Mouse (Mus musculus) neutrophil, adult 5-6 weeks (primary cell): ENCODE results near the gene Mcm5. TPM values are rescaled to one million over a fixed set of nuclear protein-coding genes. Genes with fewer than 3 reads are reported as not detected.

Experiments used
- ATAC-seq: fragments of 151-379, 151-347 bp; 2 replicates; pipeline ENCODE4 v1.8.0; 2017; ENCODE audit warnings: mild to moderate bottlenecking, moderate TSS enrichment; ENCODE audit not compliant: insufficient number of reproducible peaks, poor library complexity, low FRiP score, severe bottlenecking; ENCODE audit errors: extremely low read depth
- total RNA-seq: library from RNA; stranded (forward); fragments of 200-1000 nt; gene quantifications from 2 replicates; pipeline ENCODE4 v1.2.3, GENCODE M21; 2017

Gene Mcm5
- 22.2 and 26.5 TPM in 2 replicates for total RNA-seq

DNA sequence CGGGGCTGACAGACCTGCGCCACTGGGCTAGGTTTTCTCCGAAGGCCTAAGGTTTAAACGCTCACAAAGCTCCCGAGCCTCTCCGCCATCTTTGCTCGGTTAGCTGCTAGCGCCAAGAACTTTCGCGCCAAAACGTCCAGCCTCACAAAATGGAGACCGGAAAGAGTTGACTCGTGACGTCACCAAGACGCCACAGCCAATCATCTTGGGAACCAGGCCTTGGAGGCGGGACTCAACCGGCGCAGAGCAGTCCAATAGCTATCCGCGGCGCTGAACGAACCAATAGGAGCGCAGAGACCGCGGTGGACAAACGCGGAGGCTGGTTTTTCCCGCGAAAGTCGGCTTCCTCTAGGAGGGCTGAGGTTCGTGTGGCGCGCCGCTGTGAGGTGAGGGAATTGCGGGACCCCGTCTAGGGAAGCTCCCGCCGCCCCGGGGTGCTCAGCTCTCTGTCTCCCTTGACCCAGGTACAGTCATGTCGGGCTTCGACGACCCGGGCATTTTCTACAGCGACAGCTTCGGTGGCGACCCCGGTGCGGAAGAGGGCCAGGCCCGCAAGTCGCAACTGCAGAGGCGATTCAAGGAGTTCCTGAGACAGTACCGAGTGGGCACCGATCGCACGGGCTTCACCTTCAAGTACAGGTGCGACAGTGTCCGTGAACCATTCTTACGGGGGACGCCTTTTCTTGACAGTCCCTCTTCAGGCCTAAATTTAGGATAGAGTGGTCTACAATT lies at the start of gene Mcm5:
Mcm5 (plus strand) TSS at position 334 of the 732 bp plus-strand sequence.
- peak; percentile 95 for ATAC-seq

DNA sequence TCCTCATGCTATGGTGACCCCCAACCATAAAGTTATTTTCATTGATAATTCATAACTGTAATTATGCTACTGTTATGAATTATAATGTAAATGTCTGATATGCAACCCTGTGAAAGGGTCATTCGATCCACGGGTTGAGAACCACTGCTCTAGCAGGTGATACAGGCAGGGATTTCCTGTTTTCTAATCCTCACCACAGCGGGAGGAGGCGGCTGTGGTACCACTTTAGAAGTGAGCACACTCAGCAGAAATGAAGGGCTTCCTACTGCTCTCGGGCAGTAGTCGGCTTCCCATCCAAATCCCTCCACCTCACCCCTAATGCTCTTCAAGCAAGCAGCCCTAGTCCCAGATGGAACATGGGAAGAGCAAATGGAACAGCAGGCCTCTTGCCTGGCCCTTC lies 49.3 kb upstream of the Mcm5 start:
- no peak for ATAC-seq

DNA sequence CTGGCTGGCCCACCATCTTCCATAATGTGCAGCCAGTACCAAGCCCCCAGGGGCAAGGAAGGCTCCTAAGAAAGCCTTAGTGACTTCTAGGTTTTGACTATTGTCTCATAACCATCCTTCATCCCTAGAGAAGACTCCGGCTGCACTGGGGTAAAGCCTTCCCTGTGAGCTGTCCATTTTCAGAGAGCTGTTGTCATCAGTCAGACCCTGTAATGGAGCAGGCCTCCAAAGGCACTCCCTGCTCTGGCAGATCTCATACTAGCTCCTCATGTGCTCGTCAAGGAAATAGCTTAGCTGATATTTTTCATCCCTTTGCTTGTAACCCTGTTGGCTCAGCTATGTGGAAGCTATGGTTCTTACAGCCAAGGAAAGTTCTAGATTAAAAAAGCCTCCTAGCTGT lies 48.6 kb upstream of the Mcm5 start:
- no peak for ATAC-seq

DNA sequence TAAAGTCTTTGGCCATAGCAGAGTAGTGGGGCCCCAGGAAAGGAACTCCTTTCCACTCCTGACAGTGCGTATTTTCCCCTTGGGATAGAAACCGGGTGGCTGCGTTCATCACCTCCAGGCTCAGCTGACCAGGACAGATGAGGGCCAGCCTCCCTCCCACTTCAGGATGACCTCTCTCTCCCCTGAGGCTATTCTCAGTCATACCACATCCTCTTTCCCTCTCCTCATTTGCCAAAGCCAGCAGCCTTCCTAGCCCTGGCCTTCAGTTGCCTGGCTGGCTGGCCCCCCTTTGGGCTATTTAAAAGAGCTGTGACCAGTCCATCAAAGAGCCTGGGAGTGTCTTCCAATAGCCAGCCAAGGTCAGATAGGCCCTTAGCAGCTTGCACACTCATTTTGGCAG lies 46.1 kb upstream of the Mcm5 start:
- ATAC-seq = no peak

DNA sequence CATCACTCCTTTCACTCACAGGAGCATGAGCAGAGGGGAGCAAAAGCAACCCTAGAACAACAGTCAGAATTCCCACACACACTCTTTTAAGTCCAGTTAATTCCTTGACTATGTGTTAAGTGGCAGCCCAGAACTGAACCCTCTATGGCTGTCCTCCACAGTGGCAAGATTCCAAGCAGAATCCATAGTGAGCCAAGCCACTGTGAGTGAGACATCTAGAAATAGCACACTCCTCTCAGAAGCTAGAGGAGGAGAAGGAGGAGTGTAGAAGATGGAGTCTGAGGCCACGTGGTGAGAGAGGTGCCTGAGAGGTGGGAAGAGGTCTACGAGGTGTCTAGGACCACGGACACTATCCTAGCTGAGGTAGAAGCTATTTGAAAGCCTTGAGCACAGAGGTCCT lies 44.6 kb upstream of the Mcm5 start:
- ATAC-seq = no peak

DNA sequence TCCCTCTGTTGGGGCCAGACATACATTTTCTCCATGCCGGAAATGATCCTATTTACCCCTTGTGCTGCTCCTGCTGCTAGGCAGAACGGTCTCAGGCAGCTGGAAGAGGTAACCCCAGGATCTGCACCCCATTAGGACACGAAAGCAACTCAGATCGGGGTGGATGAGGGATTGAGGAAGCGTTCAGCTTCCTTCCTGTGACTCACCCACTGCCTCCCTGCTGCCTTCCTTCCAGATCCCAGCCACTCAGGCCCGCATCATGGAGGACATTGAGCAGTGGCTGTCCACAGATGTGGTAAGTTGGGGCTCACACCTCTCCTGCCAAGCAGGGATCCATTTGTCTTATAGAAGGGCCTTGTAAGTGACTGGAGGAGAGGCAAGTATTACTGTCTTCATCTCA lies 42.1 kb upstream of the Mcm5 start:
- no peak for ATAC-seq

DNA sequence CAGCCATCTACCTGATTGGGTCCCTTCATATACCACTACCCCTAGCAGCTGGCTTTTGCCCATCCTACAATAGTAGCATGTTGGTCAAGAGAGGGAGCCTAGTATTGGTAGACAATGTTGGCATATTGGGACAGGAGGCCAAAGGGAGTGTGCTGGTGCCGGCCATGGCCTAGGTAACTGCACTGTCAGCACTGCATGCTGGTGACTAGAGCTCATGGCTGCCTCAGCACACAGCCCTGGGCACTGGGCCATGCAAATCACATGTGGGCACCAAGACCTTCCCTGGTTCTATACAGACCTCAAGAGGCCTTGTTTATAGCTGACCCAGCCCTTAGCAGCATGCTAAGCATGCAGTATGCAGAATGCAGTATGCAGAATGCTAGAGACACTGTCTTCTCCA lies 39.1 kb upstream of the Mcm5 start:
- ATAC-seq = no peak

DNA sequence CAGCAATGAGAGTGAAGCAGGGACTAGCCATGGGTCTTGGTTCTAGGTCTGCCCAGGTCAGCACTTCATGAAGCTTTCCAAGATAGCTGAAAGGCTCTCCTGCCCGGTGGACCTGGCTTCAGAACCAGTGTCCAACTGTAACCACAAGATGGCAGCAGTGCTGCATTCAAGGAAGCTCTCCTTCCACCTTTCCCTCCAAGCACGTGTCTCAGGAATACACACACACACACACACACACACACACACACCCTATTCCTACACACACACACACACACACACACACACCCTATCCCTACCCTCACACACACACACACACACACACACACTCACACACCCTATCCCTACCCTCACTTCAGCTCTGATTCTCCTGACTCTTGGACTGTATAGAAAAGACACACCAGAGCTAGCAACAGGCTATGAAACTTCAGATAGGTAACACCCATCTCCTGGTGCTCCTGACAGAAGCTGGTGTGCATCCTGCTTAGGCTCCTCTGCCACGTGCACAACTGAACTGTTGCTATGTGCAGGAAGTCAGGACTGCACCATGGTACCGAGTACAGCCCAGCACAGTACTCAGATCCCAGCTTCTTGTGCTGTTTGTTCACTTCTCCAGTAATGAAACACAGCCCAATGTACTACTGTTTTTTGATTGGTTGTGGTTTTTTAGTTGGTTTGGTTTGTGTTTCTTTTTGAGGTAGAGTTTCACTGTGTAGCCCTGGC lies 37.6 kb upstream of the Mcm5 start:
- peak; percentile 76 for ATAC-seq

DNA sequence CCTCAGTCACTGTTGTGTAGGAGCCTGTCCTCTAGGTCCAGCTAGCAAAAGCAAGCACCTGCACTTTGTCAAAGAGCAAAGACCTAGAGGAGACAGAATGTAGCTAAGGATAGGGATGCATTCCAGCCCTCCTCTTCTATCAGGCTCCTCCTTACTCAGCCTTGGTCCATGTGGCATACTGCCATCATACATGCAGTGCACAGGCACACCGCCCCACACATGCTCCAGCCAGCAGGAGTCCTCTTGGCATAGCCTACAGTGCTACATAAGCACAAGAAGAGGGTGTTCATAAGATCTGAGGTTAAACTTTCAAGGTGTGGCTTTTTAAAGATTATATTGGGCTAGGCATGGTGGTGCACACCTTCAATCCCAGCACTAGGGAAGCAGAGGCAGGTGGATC lies 34.5 kb upstream of the Mcm5 start:
- ATAC-seq = no peak

DNA sequence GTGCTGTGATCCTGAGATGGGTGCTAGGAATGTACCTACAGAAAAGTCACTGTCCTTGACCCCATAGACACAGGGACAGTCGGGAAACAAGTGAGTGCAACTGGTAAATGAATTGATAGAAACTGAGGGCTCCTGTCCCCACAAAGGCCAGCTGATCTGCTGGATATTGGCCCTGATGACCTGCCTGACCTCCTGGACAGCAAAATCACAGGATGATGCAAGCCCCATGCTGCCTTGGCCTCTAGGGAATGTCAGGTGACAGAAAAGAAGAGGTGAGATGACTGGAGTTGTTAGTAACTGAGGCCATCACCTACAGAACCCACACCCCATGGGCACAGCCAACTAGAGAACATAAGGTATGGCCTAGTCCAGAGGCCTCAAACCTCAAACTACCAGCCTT lies 31.2 kb upstream of the Mcm5 start:
- no peak for ATAC-seq

DNA sequence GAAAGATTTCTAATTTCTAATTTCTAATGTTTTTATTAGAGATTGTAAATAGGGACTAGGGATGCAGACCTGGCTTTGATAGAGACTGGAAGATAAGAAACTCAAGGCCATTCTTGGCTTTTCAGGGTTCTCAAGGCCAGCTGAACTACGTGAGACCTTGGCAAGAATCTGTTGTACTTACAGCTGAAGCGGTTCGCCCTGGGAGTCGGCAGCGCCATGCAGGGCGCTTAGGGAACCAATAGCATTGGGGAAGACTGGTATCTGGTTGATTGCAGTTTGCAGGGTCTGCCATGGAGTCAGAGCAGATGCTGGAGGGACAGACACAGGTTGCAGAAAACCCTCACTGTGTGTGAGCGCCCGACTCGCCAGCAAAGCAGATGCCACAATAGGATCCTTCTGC lies 30.5 kb upstream of the Mcm5 start:
- no peak for ATAC-seq

DNA sequence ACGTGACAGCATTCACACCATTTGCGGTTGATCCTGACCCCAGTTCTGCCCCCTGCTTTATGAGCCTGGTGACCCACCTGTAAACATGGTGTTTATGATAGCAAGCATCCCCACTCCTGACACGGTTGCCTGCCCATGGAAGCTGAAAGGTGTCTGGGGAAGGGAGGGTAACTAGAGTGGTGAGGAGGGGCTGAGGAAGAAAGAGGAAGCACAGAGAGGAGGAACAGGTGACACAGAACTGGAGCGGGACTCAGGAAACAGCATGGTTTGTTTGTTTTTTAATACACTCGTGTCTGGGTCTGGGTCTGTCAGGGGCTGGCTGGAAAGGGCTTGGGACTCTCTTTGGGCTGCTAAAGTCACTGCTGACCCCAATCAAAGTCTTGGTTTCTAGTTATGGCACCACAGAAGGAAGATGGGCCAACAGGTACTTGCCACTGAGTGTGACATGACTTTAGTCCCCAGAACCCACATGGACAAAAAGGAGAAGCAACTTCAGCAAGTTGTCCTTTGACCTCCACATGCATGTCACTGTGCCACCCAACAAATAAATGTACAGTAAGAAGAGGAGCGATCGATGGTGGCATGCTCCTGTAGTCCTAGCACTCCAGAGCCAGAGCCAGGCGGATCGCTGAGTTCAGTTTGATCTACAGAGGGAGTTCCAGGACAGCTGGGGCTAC lies 27.9 kb upstream of the Mcm5 start:
- peak; percentile 41 for ATAC-seq

DNA sequence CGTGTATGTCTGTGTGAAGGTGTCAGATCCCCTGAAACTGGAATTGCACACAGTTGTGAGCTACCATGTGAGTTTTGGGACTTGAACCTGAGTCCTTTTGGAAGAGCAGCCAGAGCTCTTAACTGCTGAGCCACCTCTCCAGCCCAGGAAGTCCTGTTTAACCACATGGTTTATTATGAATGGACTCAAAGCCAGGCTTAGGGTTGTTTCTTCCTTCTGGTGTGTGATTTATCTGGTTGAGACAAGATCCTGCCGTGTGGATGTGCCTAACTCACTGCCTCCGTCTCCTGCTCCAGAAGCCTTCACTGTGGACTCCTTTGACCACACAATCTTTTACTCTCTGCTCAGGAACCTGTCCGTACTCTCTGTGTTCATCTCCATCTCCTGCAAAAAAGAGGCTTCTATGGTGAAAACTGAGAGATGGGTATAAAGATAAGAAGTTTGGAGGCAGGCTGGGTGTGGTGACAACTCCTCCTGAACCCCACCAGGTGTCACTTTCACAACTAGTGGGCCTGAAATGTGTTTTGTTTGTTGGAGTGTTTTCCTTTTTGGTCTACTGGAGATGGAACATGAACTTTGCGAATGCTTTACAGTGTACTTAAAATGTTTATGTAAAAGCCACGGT lies 27.1 kb upstream of the Mcm5 start:
- no peak for ATAC-seq

DNA sequence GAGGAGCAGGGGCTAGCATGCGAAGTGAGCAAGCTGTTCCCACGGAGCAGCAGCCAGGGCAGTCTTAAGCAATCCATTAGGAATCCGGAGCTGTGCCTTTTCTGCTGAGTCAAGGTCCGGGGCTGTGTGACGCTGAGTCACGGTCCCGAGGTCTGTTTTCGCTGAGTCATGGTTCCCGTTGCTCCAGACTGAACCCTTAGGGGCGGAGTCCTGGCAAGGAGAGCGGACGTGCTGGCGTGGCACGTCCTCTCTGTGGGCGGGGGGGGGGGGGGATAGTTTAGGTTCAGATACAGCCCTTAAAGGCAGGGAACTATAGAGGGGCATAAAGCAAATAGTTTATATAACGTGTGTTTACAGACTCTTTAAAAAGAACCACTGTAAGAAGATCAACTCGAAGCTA lies 25.5 kb upstream of the Mcm5 start:
- ATAC-seq = peak; percentile 69

DNA sequence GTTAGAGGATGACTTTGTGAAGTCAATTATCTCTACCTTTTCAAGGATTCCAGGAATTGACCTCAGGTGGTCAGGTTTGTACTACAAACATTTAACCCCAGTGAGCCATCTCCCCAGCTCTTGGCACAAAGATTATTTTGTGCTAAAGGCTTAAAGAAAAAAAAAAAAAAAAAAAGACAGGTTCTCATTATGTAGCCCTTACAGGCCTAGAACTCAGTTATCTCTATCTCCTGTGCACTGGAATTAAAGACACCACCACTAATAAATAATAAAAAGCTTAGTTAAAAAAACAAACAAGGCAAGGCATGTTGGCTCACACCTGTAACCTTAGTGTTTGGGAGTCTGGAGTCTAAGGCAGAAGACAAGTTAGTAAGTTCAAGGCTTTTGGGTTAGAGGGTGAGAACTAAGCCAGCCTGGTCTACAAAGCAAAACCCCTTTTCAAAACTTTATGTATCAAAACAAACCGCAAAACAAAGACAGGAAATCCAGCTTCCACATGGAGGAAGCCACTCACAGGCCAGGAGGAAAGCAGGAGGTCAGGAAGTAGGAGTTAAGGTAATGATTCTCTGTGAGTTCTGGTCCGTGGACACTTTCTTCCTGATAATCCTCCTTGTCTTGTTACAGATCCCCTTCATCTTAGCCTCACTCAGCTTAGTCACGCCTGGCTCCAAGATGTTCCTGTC lies 24.8 kb upstream of the Mcm5 start:
- no peak for ATAC-seq

DNA sequence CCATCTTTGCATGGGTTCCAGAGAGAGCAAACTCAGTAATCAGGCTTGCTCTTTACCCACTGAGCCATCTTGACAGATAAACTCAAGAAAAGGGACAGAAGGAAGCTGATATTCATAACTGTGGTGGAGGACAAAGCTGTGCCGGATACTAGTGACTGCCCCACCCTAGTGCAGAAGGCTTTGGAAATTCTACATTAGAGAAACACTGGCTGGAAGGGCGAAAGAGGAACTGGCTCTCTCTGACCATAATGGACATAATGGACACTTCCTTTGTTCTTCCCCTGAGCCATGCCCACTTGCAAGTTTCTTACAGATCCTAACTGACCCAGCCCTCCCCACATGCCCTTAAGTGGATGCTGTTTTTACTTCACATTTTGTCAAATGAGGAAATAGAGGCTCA lies 23.4 kb upstream of the Mcm5 start:
- peak; percentile 27; the same call in 1 of the 2 replicates for ATAC-seq

DNA sequence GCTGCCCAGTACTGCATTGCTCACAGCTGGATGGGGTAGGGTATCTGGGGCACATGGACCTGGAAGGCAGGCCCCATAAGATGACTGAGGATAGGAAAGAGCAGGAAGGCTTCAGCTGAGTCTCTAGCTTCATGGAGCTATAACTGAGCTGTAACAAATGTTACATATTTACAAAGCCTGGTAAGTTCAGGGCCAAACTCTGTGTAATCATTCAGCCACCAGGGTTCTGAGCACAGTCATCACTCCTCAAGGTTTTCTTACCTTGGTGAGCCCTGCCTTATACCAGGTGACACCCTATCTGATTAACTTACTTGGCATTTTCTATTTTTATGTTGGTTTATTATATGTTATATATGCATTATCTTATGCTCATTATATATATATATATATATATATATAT lies 22.2 kb upstream of the Mcm5 start:
- ATAC-seq = no peak

DNA sequence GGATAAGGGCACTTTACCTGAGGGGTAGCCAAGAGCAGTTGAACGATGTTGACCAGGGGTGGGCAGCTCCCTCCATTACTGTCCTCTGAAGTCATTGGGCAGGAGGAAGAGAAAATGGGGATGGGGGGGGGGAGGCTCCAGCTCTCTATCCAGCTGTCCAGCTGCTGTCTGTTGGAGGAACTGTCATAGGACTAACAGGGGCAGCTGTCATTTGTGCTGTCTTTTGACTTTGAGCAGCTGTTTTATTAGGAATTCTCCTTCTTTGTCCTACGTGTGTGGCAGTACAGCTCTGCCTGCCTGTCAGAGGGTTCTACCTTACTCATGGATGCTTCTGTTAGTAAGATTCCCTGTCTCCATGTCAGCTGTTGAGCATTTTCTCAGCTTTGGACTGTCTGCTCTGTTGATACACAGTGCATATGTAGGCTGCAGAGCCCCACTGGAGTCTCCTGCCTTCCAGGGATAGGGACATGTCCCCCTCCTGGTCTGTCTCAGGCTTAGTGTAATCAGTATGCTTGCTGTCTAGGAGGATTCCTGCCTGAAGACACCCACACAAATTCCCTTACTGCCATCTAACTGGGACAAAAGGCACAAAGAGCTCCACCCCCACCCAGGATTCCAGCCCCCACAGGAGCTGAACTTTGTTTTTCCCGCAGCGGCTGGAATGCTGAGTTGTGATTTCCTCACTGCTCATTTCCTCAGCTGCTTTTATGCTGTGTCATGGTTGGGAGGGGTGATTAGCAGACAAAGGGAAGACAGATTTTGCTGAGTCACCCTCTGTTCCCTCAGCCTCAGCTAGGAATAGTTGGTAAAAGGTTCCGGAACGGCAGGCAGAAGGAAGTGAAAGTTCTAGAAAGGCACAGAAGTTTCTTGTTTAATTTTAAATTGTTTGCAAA lies 20.1 kb upstream of the Mcm5 start:
- no peak for ATAC-seq
